Mouse (Mus musculus) kidney, embryonic 16.5 days (tissue): ENCODE results near the gene Arhgap6. TPM values are rescaled to one million over a fixed set of nuclear protein-coding genes. Genes with fewer than 3 reads are reported as not detected.

Source experiments
- ATAC-seq: fragments of 200-750 bp; cut with Nextera tagmentation; 2 replicates; pipeline ENCODE4 v1.8.0; 2017; ENCODE audit warnings: moderate TSS enrichment; ENCODE audit not compliant: low FRiP score, low TSS enrichment
- H3K27ac ChIP-seq: fragments of 300-500 bp; sonication (generic); 2 replicates; pipeline ENCODE4 v1.5.1; 2014; ENCODE audit warnings: low read length
- H3K27me3 ChIP-seq: fragments of 300-500 bp; sonication (generic); 2 replicates; pipeline ENCODE4 v1.6.1; 2014; ENCODE audit warnings: low read length, control low read depth, mixed read lengths; ENCODE audit not compliant: insufficient read depth
- H3K36me3 ChIP-seq: fragments of 300-500 bp; sonication (generic); 2 replicates; pipeline ENCODE4 v1.6.1; 2014; ENCODE audit warnings: low read length, control low read depth, mixed read lengths; ENCODE audit not compliant: insufficient read depth
- H3K4me1 ChIP-seq: fragments of 300-500 bp; sonication (generic); 2 replicates; pipeline ENCODE4 v1.6.1; 2014; ENCODE audit warnings: low read length, control low read depth, mixed read lengths; ENCODE audit not compliant: insufficient read depth
- H3K4me2 ChIP-seq: fragments of 300-500 bp; sonication (generic); replicated peaks from 2 replicates; pipeline ENCODE4 v1.6.1; 2014; ENCODE audit warnings: low read depth, low read length
- H3K4me3 ChIP-seq: fragments of 300-500 bp; sonication (generic); 2 replicates; pipeline ENCODE4 v1.5.1; 2014; ENCODE audit warnings: mild to moderate bottlenecking, low read length
- H3K9ac ChIP-seq: fragments of 300-500 bp; sonication (generic); replicated peaks from 2 replicates; pipeline ENCODE4 v1.6.1; 2014; ENCODE audit warnings: low read length
- H3K9me3 ChIP-seq: fragments of 300-500 bp; sonication (generic); 2 replicates; pipeline ENCODE4 v1.6.1; 2016; ENCODE audit warnings: low read length, control low read depth
- WGBS: fragments of 180-500 bp; shearing (Covaris S2); extraction: QIAGEN DNeasy Blood & Tissue Kit; methylation state at CpG from one replicate; pipeline ENCODE4 v1.1.7; 2014; 5-methylcytosine and 5-hydroxymethylcytosine counted together
- polyA plus RNA-seq: library from polyadenylated mRNA; unstranded; fragments of >200 nt; fragmentation: Nextera tagmentation; extraction: Ambion mirVana; gene quantifications from 2 replicates; pipeline ENCODE4 v1.2.1, GENCODE M21; 2015

Arhgap6 gene
- polyA plus RNA-seq, 1 experiment from 2014 or later = 3.4 TPM

- Histone ChIP-seq H3K4me1 (no peaks in the 10 kb centered on the region), H3K27ac (no peak overlapping the region), H3K9ac (no peak overlapping the region), H3K4me2 (no peak overlapping the region), H3K9me3 (no peaks in the 10 kb centered on the region), H3K4me3 (no peak overlapping the region), H3K36me3 (no peaks in the 10 kb centered on the region), H3K27me3 (peaks cover 9% of the 10 kb centered on the region; the same call in 1 of the 2 replicates)
- 63% methylated on average over 3 of the region's 3 CpGs for WGBS
- no peak for ATAC-seq
These were observed 252.7 kb downstream of the Arhgap6 start for GRCm38 (mm10) chrX:169047595-169047994.

- Histone ChIP-seq H3K9me3 (no peaks in the 10 kb centered on the region), H3K4me1 (no peaks in the 10 kb centered on the region), H3K36me3 (no peaks in the 10 kb centered on the region), H3K9ac (no peak overlapping the region), H3K4me3 (no peak overlapping the region), H3K4me2 (no peak overlapping the region), H3K27me3 (peaks cover 3% of the 10 kb centered on the region; the same call in 1 of the 2 replicates), H3K27ac (no peak overlapping the region)
- ATAC-seq = no peak
These were observed 254.7 kb downstream of the Arhgap6 start for GRCm38 (mm10) chrX:169049550-169049949.

- no peaks in the 10 kb centered on the region for H3K36me3 ChIP-seq
- H3K27me3 ChIP-seq = peaks cover 7% of the 10 kb centered on the region; the same call in 1 of the 2 replicates
- H3K4me2 ChIP-seq = no peak overlapping the region
- WGBS = 39% methylated on average over 5 of the region's 5 CpGs
- no peak overlapping the region for H3K4me3 ChIP-seq
- H3K9me3 ChIP-seq = no peaks in the 10 kb centered on the region
- no peak overlapping the region for H3K27ac ChIP-seq
- ATAC-seq = no peak; the same call in 1 of the 2 replicates
- H3K9ac ChIP-seq = no peak overlapping the region
- no peaks in the 10 kb centered on the region for H3K4me1 ChIP-seq
These were observed 259.1 kb downstream of the Arhgap6 start for GRCm38 (mm10) chrX:169053907-169054476.

GRCm38 (mm10) chrX:169062555-169062954 is 267.7 kb downstream of the Arhgap6 start:
- H3K36me3 ChIP-seq = no peaks in the 10 kb centered on the region
- H3K27ac ChIP-seq = no peak overlapping the region
- H3K4me3 ChIP-seq = no peak overlapping the region
- no peaks in the 10 kb centered on the region for H3K4me1 ChIP-seq
- H3K9me3 ChIP-seq = no peaks in the 10 kb centered on the region
- H3K9ac ChIP-seq = no peak overlapping the region
- H3K4me2 ChIP-seq = no peak overlapping the region
- peaks cover 14% of the 10 kb centered on the region; the same call in 1 of the 2 replicates for H3K27me3 ChIP-seq
- ATAC-seq = no peak

GRCm38 (mm10) chrX:169065298-169065697 is 270.4 kb downstream of the Arhgap6 start:
- Histone ChIP-seq H3K9me3 (no peaks in the 10 kb centered on the region), H3K36me3 (no peaks in the 10 kb centered on the region), H3K9ac (no peak overlapping the region), H3K4me3 (no peak overlapping the region), H3K4me1 (no peaks in the 10 kb centered on the region), H3K4me2 (no peak overlapping the region), H3K27me3 (peaks cover 10% of the 10 kb centered on the region; the same call in 1 of the 2 replicates), H3K27ac (no peak overlapping the region)
- no peak for ATAC-seq
- 68% methylated on average over 3 of the region's 3 CpGs for WGBS

- Histone ChIP-seq H3K36me3 (no peaks in the 10 kb centered on the region), H3K27ac (no peak overlapping the region), H3K9ac (no peak overlapping the region), H3K4me2 (no peak overlapping the region), H3K4me3 (no peak overlapping the region), H3K4me1 (no peaks in the 10 kb centered on the region), H3K27me3 (peaks cover 10% of the 10 kb centered on the region; the same call in 1 of the 2 replicates), H3K9me3 (no peaks in the 10 kb centered on the region)
- WGBS = 84% methylated on average over 1 of the region's 1 CpGs
- no peak for ATAC-seq
These were observed 271.0 kb downstream of the Arhgap6 start for GRCm38 (mm10) chrX:169065922-169066321.

- H3K27me3 ChIP-seq = peaks cover 8% of the 10 kb centered on the region; the same call in 1 of the 2 replicates
- no peaks in the 10 kb centered on the region for H3K4me1 ChIP-seq
- no peak overlapping the region for H3K27ac ChIP-seq
- no peak overlapping the region for H3K4me2 ChIP-seq
- no peaks in the 10 kb centered on the region for H3K9me3 ChIP-seq
- no peaks in the 10 kb centered on the region for H3K36me3 ChIP-seq
- no peak overlapping the region for H3K9ac ChIP-seq
- 84% methylated on average over 2 of the region's 2 CpGs for WGBS
- no peak overlapping the region for H3K4me3 ChIP-seq
- no peak for ATAC-seq
These were observed 280.1 kb downstream of the Arhgap6 start for GRCm38 (mm10) chrX:169075020-169075419.

GRCm38 (mm10) chrX:169081609-169082008 is 286.7 kb downstream of the Arhgap6 start:
- no peaks in the 10 kb centered on the region for H3K4me1 ChIP-seq
- H3K9me3 ChIP-seq = no peaks in the 10 kb centered on the region
- no peak overlapping the region for H3K27ac ChIP-seq
- peaks cover 16% of the 10 kb centered on the region for H3K27me3 ChIP-seq
- H3K4me2 ChIP-seq = no peak overlapping the region
- no peak for ATAC-seq
- no peak overlapping the region for H3K9ac ChIP-seq
- H3K4me3 ChIP-seq = no peak overlapping the region
- H3K36me3 ChIP-seq = no peaks in the 10 kb centered on the region
- WGBS = 86% methylated on average over 3 of the region's 3 CpGs

- H3K36me3 ChIP-seq = no peaks in the 10 kb centered on the region
- peaks cover 14% of the 10 kb centered on the region for H3K27me3 ChIP-seq
- no peak overlapping the region for H3K4me2 ChIP-seq
- no peaks in the 10 kb centered on the region for H3K9me3 ChIP-seq
- H3K4me3 ChIP-seq = no peak overlapping the region
- ATAC-seq = no peak
- no peak overlapping the region for H3K9ac ChIP-seq
- WGBS = 10% methylated on average over 5 of the region's 5 CpGs
- H3K4me1 ChIP-seq = no peaks in the 10 kb centered on the region
- H3K27ac ChIP-seq = no peak overlapping the region
These were observed 291.0 kb downstream of the Arhgap6 start for GRCm38 (mm10) chrX:169085871-169086270.

GRCm38 (mm10) chrX:169089221-169089620 is 294.3 kb downstream of the Arhgap6 start:
- no peak overlapping the region for H3K4me2 ChIP-seq
- no peaks in the 10 kb centered on the region for H3K9me3 ChIP-seq
- WGBS = 77% methylated on average over 2 of the region's 2 CpGs
- ATAC-seq = no peak
- H3K27me3 ChIP-seq = peaks cover 1% of the 10 kb centered on the region; the same call in 1 of the 2 replicates
- no peaks in the 10 kb centered on the region for H3K4me1 ChIP-seq
- no peak overlapping the region for H3K4me3 ChIP-seq
- no peaks in the 10 kb centered on the region for H3K36me3 ChIP-seq
- H3K9ac ChIP-seq = no peak overlapping the region
- no peak overlapping the region for H3K27ac ChIP-seq
